Mouse (Mus musculus) cerebellum, adult 2 months (tissue): ENCODE results near the gene Cnih3. TPM values are rescaled to one million over a fixed set of nuclear protein-coding genes. Genes with fewer than 3 reads are reported as not detected.

Experiments used
- DNase-seq, 2 experiments: peaks; one replicate each; pipeline ENCODE4 v3.0.0; 2021
- H3K27ac ChIP-seq: fragments of 200-500 bp; 2 replicates; pipeline ENCODE4 v1.5.1; 2012; ENCODE audit warnings: low read length, control low read depth, inconsistent platforms; ENCODE audit not compliant: insufficient read depth
- H3K27me3 ChIP-seq: fragments of 200-500 bp; 2 replicates; pipeline ENCODE4 v1.6.1; 2012; ENCODE audit warnings: inconsistent platforms, mild to moderate bottlenecking, low read length, moderate library complexity; ENCODE audit not compliant: control insufficient read depth, insufficient read depth
- H3K4me1 ChIP-seq: fragments of 200-500 bp; 2 replicates; pipeline ENCODE4 v1.6.1; 2011; ENCODE audit warnings: low read length; ENCODE audit not compliant: control insufficient read depth, insufficient read depth
- H3K4me3 ChIP-seq: fragments of 200-500 bp; replicated peaks from 2 replicates; pipeline ENCODE3; 2011; ENCODE audit warnings: mild to moderate bottlenecking, low read depth, low read length, control low read depth; ENCODE audit not compliant: insufficient read depth
- CTCF ChIP-seq: fragments of 200-500 bp; IDR thresholded peaks from 2 replicates; pipeline ENCODE4 v1.5.1; 2011; ENCODE audit warnings: low read depth, mild to moderate bottlenecking, control low read depth, low read length, moderate library complexity, borderline replicate concordance; ENCODE audit not compliant: insufficient read depth
- POLR2A ChIP-seq: fragments of 200-500 bp; IDR thresholded peaks from 2 replicates; pipeline ENCODE4 v1.6.1; 2011; ENCODE audit warnings: low read length, control low read depth, borderline replicate concordance; ENCODE audit not compliant: insufficient read depth
- WGBS: fragments of 180-500 bp; shearing (Covaris S2); methylation state at CpG from one replicate; pipeline ENCODE4 v1.1.7; 2018; 5-methylcytosine and 5-hydroxymethylcytosine counted together
- polyA plus RNA-seq: library from polyadenylated mRNA; depleted of rRNA; stranded (reverse); fragments of >200 nt; gene quantifications from 2 replicates; pipeline ENCODE4 v1.2.3, GENCODE M21; 2012

The Cnih3 gene
- polyA plus RNA-seq, 1 experiment, result 6.9 TPM

DNA sequence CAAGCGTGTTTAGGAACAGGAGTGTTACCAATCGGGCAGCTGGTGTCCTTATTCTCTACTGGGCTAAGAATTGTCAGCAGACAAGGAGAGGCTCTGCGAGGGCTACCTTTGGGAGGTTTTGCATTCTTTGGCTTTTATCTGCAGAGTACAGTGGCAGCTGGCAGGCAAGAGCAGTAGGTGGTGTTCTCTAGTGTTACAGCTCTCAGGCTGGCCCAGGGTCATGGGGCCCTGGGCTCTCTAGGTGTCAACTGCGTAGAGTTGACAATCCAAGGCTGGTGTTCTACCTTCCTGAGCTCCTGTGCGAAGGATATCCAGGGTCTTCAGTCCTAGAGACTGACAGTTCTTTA is 17.4 kb upstream of the Cnih3 start:
- Histone ChIP-seq H3K4me3 (no peak overlapping the region), H3K27me3 (no peaks in the 10 kb centered on the region), H3K4me1 (no peaks in the 10 kb centered on the region), H3K27ac (no peak overlapping the region)
- TF ChIP-seq CTCF, result no peak
- TF ChIP-seq POLR2A, result no peak
- no peak for DNase-seq
- WGBS, result 94% methylated on average over 5 of the region's 5 CpGs

DNA sequence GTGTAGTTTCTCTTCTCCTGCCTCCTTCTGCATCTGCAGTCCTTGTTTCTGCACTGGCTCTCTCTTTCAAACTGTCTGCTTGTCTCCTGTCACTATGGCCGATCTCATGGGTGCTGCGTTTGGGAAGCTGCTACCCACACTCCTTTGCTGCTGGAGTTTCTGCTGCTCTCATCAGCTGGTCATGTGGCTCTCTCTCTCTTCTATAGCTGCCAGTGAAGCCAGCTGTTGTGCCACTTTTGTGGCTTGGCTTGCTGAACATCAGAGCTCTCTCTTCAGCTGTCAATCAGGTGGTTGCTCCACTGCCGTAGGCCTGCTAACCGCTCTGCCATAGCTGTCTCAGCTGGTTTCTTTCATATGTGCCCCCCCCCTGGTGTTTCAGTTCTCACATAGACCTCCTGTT is 17.0 kb upstream of the Cnih3 start:
- TF ChIP-seq CTCF, result no peak
- no peak for TF ChIP-seq POLR2A
- Histone ChIP-seq H3K4me3 (no peak overlapping the region), H3K27me3 (no peaks in the 10 kb centered on the region), H3K27ac (no peak overlapping the region), H3K4me1 (no peaks in the 10 kb centered on the region)
- no peak for DNase-seq
- 82% methylated on average over 4 of the region's 4 CpGs for WGBS

DNA sequence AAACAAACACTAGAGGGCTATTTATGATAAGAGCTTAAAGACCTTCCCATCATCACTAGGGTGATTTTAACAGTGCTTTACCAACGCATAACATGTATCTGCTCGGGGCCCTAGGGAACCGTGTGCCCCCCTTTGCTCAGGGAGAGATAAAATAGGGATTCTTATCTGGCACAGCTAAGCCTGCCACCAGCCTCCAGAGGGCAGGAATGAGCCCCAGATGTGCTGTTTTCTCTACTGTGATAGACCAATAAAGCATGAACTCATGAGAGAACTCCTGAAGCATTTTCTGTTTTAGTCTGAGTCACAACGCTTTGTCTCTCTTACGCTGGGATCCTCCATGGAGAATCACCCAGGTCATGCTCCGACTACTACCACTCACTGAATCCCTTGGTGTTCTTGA is 15.6 kb upstream of the Cnih3 start:
- Histone ChIP-seq H3K4me1 (no peaks in the 10 kb centered on the region), H3K27ac (no peak overlapping the region), H3K4me3 (no peak overlapping the region), H3K27me3 (no peaks in the 10 kb centered on the region)
- TF ChIP-seq POLR2A, result no peak
- no peak for TF ChIP-seq CTCF
- no peak for DNase-seq
- WGBS, result 89% methylated on average over 6 of the region's 6 CpGs

DNA sequence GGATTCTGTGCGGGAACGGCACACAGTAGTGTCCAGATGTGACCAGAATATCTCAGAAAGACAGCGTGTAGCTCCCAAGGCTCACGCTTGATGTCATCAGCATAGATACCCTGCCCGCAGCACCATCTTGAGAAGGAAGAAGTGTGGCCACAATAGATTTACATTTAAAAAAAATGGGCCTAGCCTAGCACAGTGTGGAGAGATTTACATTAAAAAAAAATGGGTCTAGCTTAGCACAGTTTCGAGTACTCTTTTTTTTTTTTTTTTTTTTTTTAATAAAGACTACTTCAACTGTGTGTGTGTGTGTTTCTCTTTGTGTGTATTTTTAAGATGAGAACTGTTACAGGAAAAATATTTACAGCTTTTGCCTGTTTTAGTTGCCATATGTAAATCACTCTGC is 13.3 kb upstream of the Cnih3 start:
- Histone ChIP-seq H3K27me3 (no peaks in the 10 kb centered on the region), H3K27ac (no peak overlapping the region), H3K4me3 (no peak overlapping the region), H3K4me1 (no peaks in the 10 kb centered on the region)
- no peak for DNase-seq
- TF ChIP-seq POLR2A (no peak), CTCF (no peak)
- WGBS, result 83% methylated on average over 6 of the region's 6 CpGs

DNA sequence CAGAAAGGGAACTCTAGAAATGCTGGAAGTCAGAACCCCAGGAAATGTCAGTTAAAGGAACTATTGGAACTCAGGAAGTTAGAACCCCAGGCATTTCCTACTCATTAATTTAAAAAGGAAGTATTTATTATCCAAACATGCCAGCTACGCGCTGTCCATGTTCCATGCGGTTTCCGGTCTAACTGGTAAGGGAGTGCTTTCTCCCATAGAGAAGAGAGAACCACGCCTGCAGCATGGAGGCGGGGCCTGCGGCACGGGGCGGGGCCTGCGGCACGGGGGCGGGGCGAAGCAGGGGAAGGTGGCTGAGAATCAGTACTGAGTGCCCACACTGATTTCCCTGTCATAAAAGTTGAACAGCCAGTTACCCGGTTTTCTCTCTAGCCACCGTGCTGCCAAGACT is 6.9 kb upstream of the Cnih3 start:
- no peak for DNase-seq
- Histone ChIP-seq H3K27ac (no peak overlapping the region), H3K27me3 (no peaks in the 10 kb centered on the region), H3K4me3 (no peak overlapping the region), H3K4me1 (no peaks in the 10 kb centered on the region)
- TF ChIP-seq CTCF (no peak), POLR2A (no peak)
- 48% methylated on average over 15 of the region's 15 CpGs for WGBS

DNA sequence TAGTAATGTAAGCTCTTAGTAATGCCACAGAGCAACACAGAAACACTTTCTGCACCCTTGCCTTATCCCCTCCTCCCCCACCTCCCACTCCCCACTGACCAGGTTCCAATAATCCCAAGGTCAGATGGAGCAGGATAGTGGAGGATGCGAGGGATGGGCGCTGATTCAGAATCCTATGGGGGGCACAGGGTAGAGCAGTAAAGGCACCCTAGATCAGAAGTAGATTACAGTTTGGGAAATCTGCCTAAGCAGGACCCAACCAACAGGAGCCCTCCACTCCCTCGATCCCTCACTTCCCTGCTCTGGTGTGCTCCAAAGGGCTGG is 423 bp upstream of the Cnih3 start:
- Histone ChIP-seq H3K4me1 (0 out of 2 replicates have a peak, but pooled peaks cover 7% of the 10 kb centered on the region), H3K4me3 (peak overlapping the region; percentile 44), H3K27ac (no peak overlapping the region), H3K27me3 (no peaks in the 10 kb centered on the region; the same call in 1 of the 2 replicates)
- 19% methylated on average over 3 of the region's 3 CpGs for WGBS
- no peak for DNase-seq
- no peak for TF ChIP-seq POLR2A
- no peak for TF ChIP-seq CTCF

DNA sequence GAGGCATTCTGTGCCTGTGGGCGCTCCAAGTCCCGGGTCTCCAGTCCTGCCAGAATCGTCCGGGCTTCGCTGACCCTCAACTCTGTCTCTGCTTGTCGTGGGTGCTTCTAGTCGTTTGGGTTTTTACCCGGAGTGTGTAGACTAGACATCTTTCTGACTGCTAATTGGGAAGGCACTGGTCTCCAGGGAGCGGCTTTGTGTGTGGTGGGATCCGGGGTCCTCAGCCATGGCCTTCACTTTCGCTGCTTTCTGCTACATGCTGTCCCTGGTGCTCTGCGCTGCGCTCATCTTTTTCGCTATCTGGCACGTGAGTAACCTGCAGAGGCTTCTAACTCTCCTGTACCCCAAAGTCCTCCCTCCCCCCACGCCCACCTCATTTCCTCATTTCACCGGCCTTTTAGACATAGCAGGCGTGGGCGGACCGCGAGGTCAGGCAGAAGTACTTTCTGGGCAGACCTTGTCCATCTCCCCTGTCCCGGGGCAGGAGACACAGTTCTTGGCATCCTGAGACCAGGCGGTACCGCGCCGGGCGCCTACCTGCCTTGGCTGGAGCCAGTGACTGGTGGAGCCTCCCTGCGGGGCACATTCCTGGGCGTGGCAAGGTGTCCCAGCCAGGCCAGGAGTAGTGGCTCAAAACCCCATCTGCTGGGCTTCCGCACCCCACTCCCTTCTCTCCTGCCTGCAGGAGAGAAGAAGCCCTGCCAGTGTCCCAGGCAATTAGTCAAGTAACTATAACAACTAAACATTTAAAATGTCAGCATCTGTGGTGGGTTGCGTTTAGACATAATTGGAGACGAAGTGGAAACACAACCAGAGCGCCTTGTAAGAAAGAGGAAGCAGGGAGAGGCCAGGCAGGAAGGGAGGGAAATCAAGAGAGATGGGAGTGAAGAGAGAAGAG is 1.0 kb downstream of the Cnih3 start:
- WGBS, result 3% methylated on average over 33 of the region's 33 CpGs
- Histone ChIP-seq H3K27ac (no peak overlapping the region), H3K4me1 (0 out of 2 replicates have a peak, but pooled peaks cover 7% of the 10 kb centered on the region), H3K4me3 (peak overlapping the region; percentile 33), H3K27me3 (no peaks in the 10 kb centered on the region; the same call in 1 of the 2 replicates)
- DNase-seq, result no peak
- TF ChIP-seq CTCF (no peak), POLR2A (no peak)

DNA sequence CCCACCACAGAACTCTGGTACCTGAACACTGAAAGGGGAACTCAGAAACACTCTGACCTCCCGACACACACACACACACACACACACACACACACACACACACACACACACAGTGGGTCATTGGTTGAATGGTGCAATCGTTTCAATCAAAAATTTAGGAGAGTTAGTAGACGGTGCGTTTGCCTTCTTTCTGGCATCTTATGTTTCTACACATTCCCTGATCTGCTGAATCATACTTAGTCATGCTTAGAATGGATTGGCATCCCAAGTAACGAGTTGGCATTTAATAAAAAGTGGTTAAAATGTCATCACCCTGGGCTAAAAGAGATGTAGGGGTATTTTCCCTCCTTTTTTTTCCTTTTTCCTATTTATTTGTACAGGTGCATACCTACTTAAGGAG is 3.3 kb downstream of the Cnih3 start:
- Histone ChIP-seq H3K27ac (no peak overlapping the region), H3K27me3 (no peaks in the 10 kb centered on the region; the same call in 1 of the 2 replicates), H3K4me1 (0 out of 2 replicates have a peak, but pooled peaks cover 7% of the 10 kb centered on the region), H3K4me3 (no peak overlapping the region)
- WGBS, result 82% methylated on average over 5 of the region's 5 CpGs
- TF ChIP-seq CTCF (no peak), POLR2A (no peak)
- no peak for DNase-seq
